Mouse (Mus musculus) lung, postnatal 14 days (tissue): ENCODE data around the gene Vps37b.

Experiments
- DNase-seq: peaks from one replicate; pipeline ENCODE4 v3.0.0; 2021

The Vps37b gene

GRCm38 (mm10) chr5:123975668-123976180, 56.3 kb downstream of the Vps37b start:
- DNase-seq: peak; percentile 62

GRCm38 (mm10) chr5:123974616-123975111, 57.4 kb downstream of the Vps37b start:
- DNase-seq: peak; percentile 35

GRCm38 (mm10) chr5:123974179-123974485, 57.9 kb downstream of the Vps37b start:
- peak; percentile 32 for DNase-seq

GRCm38 (mm10) chr5:123973299-123974178, 58.5 kb downstream of the Vps37b start, which contains the start of gene Hip1r:
Gene Hip1r (plus strand): TSS chr5:123973628.
- peak; percentile 86 for DNase-seq

- no peak for DNase-seq
Observed at GRCm38 (mm10) chr5:123972453-123972852, 59.6 kb downstream of the Vps37b start.

GRCm38 (mm10) chr5:123970576-123970975, 61.5 kb downstream of the Vps37b start:
- no peak for DNase-seq

GRCm38 (mm10) chr5:123969216-123969615, 62.9 kb downstream of the Vps37b start:
- DNase-seq: no peak

- DNase-seq: no peak
Observed at GRCm38 (mm10) chr5:123968468-123968867, 63.6 kb downstream of the Vps37b start.

- DNase-seq: no peak
Observed at GRCm38 (mm10) chr5:123966759-123967158, 65.3 kb downstream of the Vps37b start.

- no peak for DNase-seq
Observed at GRCm38 (mm10) chr5:123964208-123964607, 67.9 kb downstream of the Vps37b start.

- DNase-seq: no peak
Observed at GRCm38 (mm10) chr5:123961046-123961445, 71.0 kb downstream of the Vps37b start.

- no peak for DNase-seq
Observed at GRCm38 (mm10) chr5:123960129-123960528, 71.9 kb downstream of the Vps37b start.

GRCm38 (mm10) chr5:123959018-123959417, 73.1 kb downstream of the Vps37b start:
- DNase-seq: no peak

- no peak for DNase-seq
Observed at GRCm38 (mm10) chr5:123957213-123957612, 74.9 kb downstream of the Vps37b start.
